Mouse (Mus musculus) thymus, adult 18-20 months (tissue): ENCODE results near the gene Flt1.

ENCODE experiments used
- DNase-seq, 2 experiments: peaks; one replicate each; pipeline ENCODE4 v3.0.0; 2022; ENCODE audit warnings: mixed read lengths in 2 of 2

Flt1 gene

GRCm38 (mm10) chr5:147724391-147724790 is 1.4 kb downstream of the Flt1 start:
- no peak for DNase-seq

GRCm38 (mm10) chr5:147723811-147724210 is 2.0 kb downstream of the Flt1 start:
- DNase-seq = no peak

- DNase-seq = no peak
These were observed 4.4 kb downstream of the Flt1 start for GRCm38 (mm10) chr5:147721438-147721837.

GRCm38 (mm10) chr5:147718335-147718734 is 7.5 kb downstream of the Flt1 start:
- no peak for DNase-seq

- no peak for DNase-seq
These were observed 9.1 kb downstream of the Flt1 start for GRCm38 (mm10) chr5:147716697-147717217.

GRCm38 (mm10) chr5:147716276-147716675 is 9.5 kb downstream of the Flt1 start:
- DNase-seq = no peak

- DNase-seq = no peak
These were observed 10.4 kb downstream of the Flt1 start for GRCm38 (mm10) chr5:147715391-147715790.

GRCm38 (mm10) chr5:147708500-147708899 is 17.3 kb downstream of the Flt1 start:
- no peak for DNase-seq

GRCm38 (mm10) chr5:147707479-147707878 is 18.3 kb downstream of the Flt1 start:
- DNase-seq = no peak

- DNase-seq = no peak
These were observed 20.9 kb downstream of the Flt1 start for GRCm38 (mm10) chr5:147704890-147705289.

GRCm38 (mm10) chr5:147702423-147702822 is 23.4 kb downstream of the Flt1 start:
- DNase-seq = no peak

- DNase-seq = no peak
These were observed 24.8 kb downstream of the Flt1 start for GRCm38 (mm10) chr5:147701024-147701423.

- DNase-seq = no peak
These were observed 27.8 kb downstream of the Flt1 start for GRCm38 (mm10) chr5:147698044-147698443.

- no peak for DNase-seq
These were observed 28.6 kb downstream of the Flt1 start for GRCm38 (mm10) chr5:147697165-147697564.

- no peak for DNase-seq
These were observed 33.2 kb downstream of the Flt1 start for GRCm38 (mm10) chr5:147692622-147693021.

GRCm38 (mm10) chr5:147683707-147684323 is 42.0 kb downstream of the Flt1 start:
- no peak for DNase-seq

- no peak for DNase-seq
These were observed 44.6 kb downstream of the Flt1 start for GRCm38 (mm10) chr5:147681224-147681623.

GRCm38 (mm10) chr5:147680711-147681110 is 45.1 kb downstream of the Flt1 start:
- no peak for DNase-seq

GRCm38 (mm10) chr5:147679316-147679715 is 46.5 kb downstream of the Flt1 start:
- DNase-seq = no peak

- DNase-seq = no peak
These were observed 50.0 kb downstream of the Flt1 start for GRCm38 (mm10) chr5:147675791-147676190.

GRCm38 (mm10) chr5:147671765-147672424 is 53.9 kb downstream of the Flt1 start:
- DNase-seq = no peak

- DNase-seq = no peak
These were observed 57.0 kb downstream of the Flt1 start for GRCm38 (mm10) chr5:147668637-147669344.

- no peak for DNase-seq
These were observed 59.9 kb downstream of the Flt1 start for GRCm38 (mm10) chr5:147665946-147666345.

GRCm38 (mm10) chr5:147665381-147665780 is 60.4 kb downstream of the Flt1 start:
- no peak for DNase-seq
